Mouse (Mus musculus) liver, embryonic 16.5 days (tissue): Measurements from ENCODE around the gene Sprn. TPM values are rescaled to one million over a fixed set of nuclear protein-coding genes. Genes with fewer than 3 reads are reported as not detected.

Experiments used
- ATAC-seq: fragments of 200-750 bp; cut with Nextera tagmentation; 2 replicates; pipeline ENCODE4 v1.8.0; 2017; ENCODE audit warnings: low read depth, mild to moderate bottlenecking, moderate number of reproducible peaks, moderate library complexity
- H3K27ac ChIP-seq: fragments of 300-500 bp; sonication (generic); 2 replicates; pipeline ENCODE4 v1.5.1; 2014; ENCODE audit warnings: mild to moderate bottlenecking, low read length
- H3K27me3 ChIP-seq: fragments of 300-500 bp; sonication (generic); 2 replicates; pipeline ENCODE4 v1.6.1; 2014; ENCODE audit warnings: low read depth, low read length, mixed read lengths; ENCODE audit not compliant: control insufficient read depth, insufficient read depth
- H3K36me3 ChIP-seq: fragments of 300-500 bp; sonication (generic); 2 replicates; pipeline ENCODE4 v1.6.1; 2014; ENCODE audit warnings: mild to moderate bottlenecking; ENCODE audit not compliant: control insufficient read depth, insufficient read depth
- H3K4me1 ChIP-seq: fragments of 300-500 bp; sonication (generic); 2 replicates; pipeline ENCODE4 v1.6.1; 2014; ENCODE audit warnings: low read depth, low read length, mixed read lengths; ENCODE audit not compliant: control insufficient read depth
- H3K4me2 ChIP-seq: fragments of 300-500 bp; sonication (generic); 2 replicates; pipeline ENCODE4 v1.6.1; 2014; ENCODE audit warnings: low read depth, low read length, mixed read lengths
- H3K4me3 ChIP-seq: fragments of 300-500 bp; sonication (generic); 2 replicates; pipeline ENCODE4 v1.5.1; 2014; ENCODE audit warnings: low read depth, mild to moderate bottlenecking, low read length
- H3K9ac ChIP-seq: fragments of 300-500 bp; sonication (generic); 2 replicates; pipeline ENCODE4 v1.6.1; 2014; ENCODE audit warnings: low read depth, low read length
- H3K9me3 ChIP-seq: fragments of 300-500 bp; sonication (generic); replicated peaks from 2 replicates; pipeline ENCODE4 v1.6.1; 2016; ENCODE audit warnings: low read length; ENCODE audit not compliant: control insufficient read depth
- WGBS: fragments of 180-500 bp; shearing (Covaris S2); extraction: QIAGEN DNeasy Blood & Tissue Kit; methylation state at CpG from one replicate; pipeline ENCODE4 v1.1.7; 2014; ENCODE audit not compliant: insufficient replicate concordance; 5-methylcytosine and 5-hydroxymethylcytosine counted together
- polyA plus RNA-seq: library from polyadenylated mRNA; unstranded; fragments of >200 nt; fragmentation: Nextera tagmentation; extraction: Ambion mirVana; gene quantifications from 2 replicates; pipeline ENCODE4 v1.2.1, GENCODE M21; 2015

Gene Sprn
- polyA plus RNA-seq, 1 experiment from 2014 or later: not detected

- Histone ChIP-seq H3K4me3 (no peak overlapping the region), H3K27ac (no peak overlapping the region), H3K4me2 (no peak overlapping the region), H3K9ac (no peak overlapping the region), H3K9me3 (no peaks in the 10 kb centered on the region), H3K4me1 (peaks cover 20% of the 10 kb centered on the region), H3K36me3 (no peaks in the 10 kb centered on the region), H3K27me3 (no peaks in the 10 kb centered on the region)
- ATAC-seq: no peak
- 75% methylated on average over 2 of the region's 2 CpGs for WGBS
These were observed 34.2 kb downstream of the Sprn start for GRCm38 (mm10) chr7:140120484-140120883.

- H3K4me2 ChIP-seq: peak within 1 kb of the TSS; percentile 96
- peak; percentile 97 for ATAC-seq
- H3K9me3 ChIP-seq: no peaks in the 10 kb centered on the region
- H3K9ac ChIP-seq: peak within 1 kb of the TSS; percentile 80
- peaks cover 15% of the 10 kb centered on the region for H3K4me1 ChIP-seq
- WGBS: 3% methylated on average over 28 of the region's 28 CpGs
- H3K36me3 ChIP-seq: peaks cover 4% of the 10 kb centered on the region; the same call in 1 of the 2 replicates
- peak within 1 kb of the TSS; percentile 80 for H3K4me3 ChIP-seq
- no peaks in the 10 kb centered on the region for H3K27me3 ChIP-seq
- H3K27ac ChIP-seq: peak within 1 kb of the TSS; percentile 94
These were observed 38.2 kb downstream of the Sprn start, which contains the start of gene Echs1 for GRCm38 (mm10) chr7:140116329-140117054. Echs1 (minus strand) TSS chr7:140116476.

- WGBS: 2% methylated on average over 23 of the region's 23 CpGs
These were observed 38.9 kb downstream of the Sprn start, which contains the start of gene Paox for GRCm38 (mm10) chr7:140115583-140116328. Paox (plus strand) TSS chr7:140115799.

GRCm38 (mm10) chr7:140111943-140112342 is 42.7 kb downstream of the Sprn start:
- Histone ChIP-seq H3K36me3 (peaks cover 10% of the 10 kb centered on the region), H3K4me3 (no peak overlapping the region)
- 33% methylated on average over 3 of the region's 3 CpGs for WGBS

More at GRCm38 (mm10) chr7:140115583-140116328, 38.9 kb downstream of the Sprn start, which contains the start of gene Paox:
- peaks cover 7% of the 10 kb centered on the region; the same call in 1 of the 2 replicates for H3K36me3 ChIP-seq
- H3K9me3 ChIP-seq: no peaks in the 10 kb centered on the region
- peak within 1 kb of the TSS; percentile 80 for H3K4me3 ChIP-seq
- peak within 1 kb of the TSS; percentile 94 for H3K27ac ChIP-seq
- peak within 1 kb of the TSS; percentile 80 for H3K9ac ChIP-seq
- peaks cover 15% of the 10 kb centered on the region for H3K4me1 ChIP-seq
- no peaks in the 10 kb centered on the region for H3K27me3 ChIP-seq
- peak within 1 kb of the TSS; percentile 96 for H3K4me2 ChIP-seq
- ATAC-seq: peak; percentile 74

GRCm38 (mm10) chr7:140104009-140104408 is 50.7 kb downstream of the Sprn start:
- no peak for ATAC-seq
- H3K4me2 ChIP-seq: no peak overlapping the region
- H3K9ac ChIP-seq: no peak overlapping the region
- no peaks in the 10 kb centered on the region; the same call in 1 of the 2 replicates for H3K36me3 ChIP-seq
- H3K9me3 ChIP-seq: no peaks in the 10 kb centered on the region
- no peaks in the 10 kb centered on the region for H3K27me3 ChIP-seq
- no peak overlapping the region for H3K4me3 ChIP-seq
- peaks cover 2% of the 10 kb centered on the region for H3K4me1 ChIP-seq
- WGBS: 65% methylated on average over 4 of the region's 4 CpGs
- no peak overlapping the region for H3K27ac ChIP-seq

More at GRCm38 (mm10) chr7:140111943-140112342, 42.7 kb downstream of the Sprn start:
- Histone ChIP-seq H3K9ac (no peak overlapping the region), H3K9me3 (no peaks in the 10 kb centered on the region), H3K27me3 (no peaks in the 10 kb centered on the region), H3K4me1 (peaks cover 10% of the 10 kb centered on the region), H3K27ac (no peak overlapping the region), H3K4me2 (no peak overlapping the region)
- ATAC-seq: no peak

GRCm38 (mm10) chr7:140101993-140102860 is 52.5 kb downstream of the Sprn start, which contains the start of gene Fuom:
Fuom (minus strand) TSS chr7:140102441.
- WGBS: 2% methylated on average over 30 of the region's 30 CpGs
- Histone ChIP-seq H3K4me1 (peaks cover 2% of the 10 kb centered on the region), H3K27me3 (no peaks in the 10 kb centered on the region), H3K4me3 (peak within 1 kb of the TSS; percentile 57), H3K27ac (no peak within 1 kb of the TSS), H3K4me2 (peak within 1 kb of the TSS; percentile 76), H3K9me3 (no peaks in the 10 kb centered on the region), H3K36me3 (no peaks in the 10 kb centered on the region), H3K9ac (peak within 1 kb of the TSS; percentile 51)
- peak; percentile 89 for ATAC-seq

GRCm38 (mm10) chr7:140101498-140101897 is 53.2 kb downstream of the Sprn start:
- 74% methylated on average over 10 of the region's 10 CpGs for WGBS
- Histone ChIP-seq H3K4me1 (peaks cover 2% of the 10 kb centered on the region), H3K27ac (no peak overlapping the region), H3K27me3 (no peaks in the 10 kb centered on the region), H3K9ac (no peak overlapping the region), H3K9me3 (no peaks in the 10 kb centered on the region), H3K36me3 (no peaks in the 10 kb centered on the region), H3K4me3 (no peak overlapping the region), H3K4me2 (peak overlapping the region; percentile 76)
- ATAC-seq: no peak
